Mouse (Mus musculus): ENCODE results near the gene Tub. TPM values are rescaled to one million over a fixed set of nuclear protein-coding genes. Genes with fewer than 3 reads are reported as not detected.

The Tub gene
- polyA plus RNA-seq, 1 experiment, result 0.01 TPM

- Histone ChIP-seq H3K79me3 (ENCODE audit: low read depth) (no peaks in the 10 kb centered on the region), H3K36me3 (ENCODE audit: control insufficient read depth, insufficient read depth) (no peaks in the 10 kb centered on the region), H3K4me3 (ENCODE audit: insufficient read depth, poor library complexity, severe bottlenecking) (no peak overlapping the region), H3ac (ENCODE audit: control insufficient read depth, insufficient read length, low read depth) (no peak overlapping the region), H3K27me3 (ENCODE audit: control insufficient read depth, insufficient read depth, insufficient read length) (no peaks in the 10 kb centered on the region), H3K79me2 (ENCODE audit: control insufficient read depth, insufficient read depth) (no peaks in the 10 kb centered on the region)
- no peak for TF ChIP-seq USF1 (IDR thresholded peaks at IDR 0.05; ENCODE audit: low read depth)
- TF ChIP-seq CEBPB (IDR thresholded peaks at IDR 0.05; ENCODE audit: low read depth), result no peak
- TF ChIP-seq CTCF (IDR thresholded peaks at IDR 0.05; ENCODE audit: control insufficient read depth, insufficient read depth, insufficient read length), result no peak
- no peak for TF ChIP-seq MYOD1 (IDR thresholded peaks at IDR 0.05; ENCODE audit: control insufficient read depth, insufficient read length, low read depth)
Measured at GRCm38 (mm10) chr7:109050831-109051230, 100.7 kb downstream of the Tub start.

DNA sequence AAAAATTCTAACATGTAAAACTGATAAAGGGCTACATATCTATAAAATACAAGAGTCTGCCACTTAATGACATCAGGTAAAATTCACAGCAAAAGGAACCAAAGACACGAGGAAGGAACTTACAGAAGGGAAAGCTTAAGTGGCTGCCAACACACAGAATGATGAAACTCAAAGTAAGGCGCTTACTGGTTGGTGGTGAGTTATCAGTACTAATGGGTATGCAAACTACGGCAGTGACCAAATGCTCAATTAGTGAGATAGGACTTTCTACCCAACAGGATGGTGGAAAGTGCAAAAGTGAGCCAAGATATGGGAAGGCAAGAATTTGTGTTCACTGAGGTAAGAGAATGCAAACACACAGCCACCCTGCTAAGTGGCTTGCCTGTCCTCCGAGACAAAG lies 109.4 kb downstream of the Tub start:
- H3K79me2 ChIP-seq (ENCODE audit: control insufficient read depth, insufficient read depth), result no peaks in the 10 kb centered on the region
- H3K36me3 ChIP-seq (ENCODE audit: control insufficient read depth, insufficient read depth), result no peaks in the 10 kb centered on the region
- H3K27me3 ChIP-seq (ENCODE audit: control insufficient read depth, insufficient read depth, insufficient read length), result no peaks in the 10 kb centered on the region
- H3K4me3 ChIP-seq (ENCODE audit: insufficient read depth, poor library complexity, severe bottlenecking), result no peak overlapping the region
- no peaks in the 10 kb centered on the region for H3K79me3 ChIP-seq (ENCODE audit: low read depth)
- H3ac ChIP-seq (ENCODE audit: control insufficient read depth, insufficient read length, low read depth), result no peak overlapping the region
- TF ChIP-seq USF1 (IDR thresholded peaks at IDR 0.05; ENCODE audit: low read depth) (no peak), CTCF (IDR thresholded peaks at IDR 0.05; ENCODE audit: control insufficient read depth, insufficient read depth, insufficient read length) (no peak), MYOG (IDR thresholded peaks at IDR 0.05; ENCODE audit: control insufficient read depth, extremely low read depth, insufficient read length) (no peak), MAX (IDR thresholded peaks at IDR 0.05) (no peak), CEBPB (IDR thresholded peaks at IDR 0.05; ENCODE audit: low read depth) (no peak), MYOD1 (IDR thresholded peaks at IDR 0.05; ENCODE audit: control insufficient read depth, insufficient read length, low read depth) (no peak), FOSL1 (IDR thresholded peaks at IDR 0.05; ENCODE audit: insufficient read depth, low read length, poor library complexity, severe bottlenecking) (no peak)

GRCm38 (mm10) chr7:109069641-109070040 lies 119.5 kb downstream of the Tub start:
- Histone ChIP-seq H3K27me3 (ENCODE audit: control insufficient read depth, insufficient read depth, insufficient read length) (no peaks in the 10 kb centered on the region), H3K36me3 (ENCODE audit: control insufficient read depth, insufficient read depth) (no peaks in the 10 kb centered on the region), H3K79me2 (ENCODE audit: control insufficient read depth, insufficient read depth) (no peaks in the 10 kb centered on the region), H3K79me3 (ENCODE audit: low read depth) (no peaks in the 10 kb centered on the region), H3K4me3 (ENCODE audit: insufficient read depth, poor library complexity, severe bottlenecking) (no peak overlapping the region), H3ac (ENCODE audit: control insufficient read depth, insufficient read length, low read depth) (no peak overlapping the region)
- TF ChIP-seq MYOG (IDR thresholded peaks at IDR 0.05; ENCODE audit: control insufficient read depth, extremely low read depth, insufficient read length) (no peak), CEBPB (IDR thresholded peaks at IDR 0.05; ENCODE audit: low read depth) (no peak), CTCF (IDR thresholded peaks at IDR 0.05; ENCODE audit: control insufficient read depth, insufficient read depth, insufficient read length) (no peak), MAX (IDR thresholded peaks at IDR 0.05) (no peak), MYOD1 (IDR thresholded peaks at IDR 0.05; ENCODE audit: control insufficient read depth, insufficient read length, low read depth) (no peak), FOSL1 (IDR thresholded peaks at IDR 0.05; ENCODE audit: insufficient read depth, low read length, poor library complexity, severe bottlenecking) (no peak), USF1 (IDR thresholded peaks at IDR 0.05; ENCODE audit: low read depth) (no peak)

DNA sequence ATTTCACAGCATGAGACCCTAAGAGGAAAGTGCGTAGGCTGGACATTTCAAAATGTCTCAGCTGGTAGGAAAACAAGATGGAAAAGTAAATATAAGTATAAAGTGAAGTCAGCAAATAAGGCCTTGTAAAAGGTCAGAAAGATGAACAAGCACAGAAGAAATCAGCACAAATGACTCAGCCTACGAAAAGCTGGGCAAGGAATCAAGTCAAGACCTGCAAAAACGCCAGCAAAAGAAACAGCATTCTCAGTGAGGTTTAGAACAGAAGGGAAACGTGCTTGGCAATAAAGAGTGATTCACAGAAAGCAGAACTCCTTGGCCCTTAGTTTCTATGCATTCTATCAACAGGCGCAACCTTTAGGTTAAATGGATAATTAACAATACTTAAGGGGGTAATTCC lies 122.2 kb downstream of the Tub start:
- Histone ChIP-seq H3K79me3 (ENCODE audit: low read depth) (no peaks in the 10 kb centered on the region), H3K36me3 (ENCODE audit: control insufficient read depth, insufficient read depth) (no peaks in the 10 kb centered on the region), H3K79me2 (ENCODE audit: control insufficient read depth, insufficient read depth) (no peaks in the 10 kb centered on the region), H3K4me3 (ENCODE audit: insufficient read depth, poor library complexity, severe bottlenecking) (no peak overlapping the region), H3ac (ENCODE audit: control insufficient read depth, insufficient read length, low read depth) (no peak overlapping the region), H3K27me3 (ENCODE audit: control insufficient read depth, insufficient read depth, insufficient read length) (no peaks in the 10 kb centered on the region)
- TF ChIP-seq MYOG (IDR thresholded peaks at IDR 0.05; ENCODE audit: control insufficient read depth, extremely low read depth, insufficient read length), result no peak
- no peak for TF ChIP-seq MAX (IDR thresholded peaks at IDR 0.05)
- no peak for TF ChIP-seq CEBPB (IDR thresholded peaks at IDR 0.05; ENCODE audit: low read depth)

GRCm38 (mm10) chr7:109082269-109083112 lies 132.4 kb downstream of the Tub start:
- H3ac ChIP-seq (ENCODE audit: control insufficient read depth, insufficient read length, low read depth), result no peak overlapping the region
- no peaks in the 10 kb centered on the region for H3K79me2 ChIP-seq (ENCODE audit: control insufficient read depth, insufficient read depth)
- no peak overlapping the region for H3K4me3 ChIP-seq (ENCODE audit: insufficient read depth, poor library complexity, severe bottlenecking)
- H3K79me3 ChIP-seq (ENCODE audit: low read depth), result no peaks in the 10 kb centered on the region
- H3K36me3 ChIP-seq (ENCODE audit: control insufficient read depth, insufficient read depth), result no peaks in the 10 kb centered on the region
- TF ChIP-seq USF1 (IDR thresholded peaks at IDR 0.05; ENCODE audit: low read depth) (no peak), MYOD1 (IDR thresholded peaks at IDR 0.05; ENCODE audit: control insufficient read depth, insufficient read length, low read depth) (no peak)
- no peaks in the 10 kb centered on the region for H3K27me3 ChIP-seq (ENCODE audit: control insufficient read depth, insufficient read depth, insufficient read length)

DNA sequence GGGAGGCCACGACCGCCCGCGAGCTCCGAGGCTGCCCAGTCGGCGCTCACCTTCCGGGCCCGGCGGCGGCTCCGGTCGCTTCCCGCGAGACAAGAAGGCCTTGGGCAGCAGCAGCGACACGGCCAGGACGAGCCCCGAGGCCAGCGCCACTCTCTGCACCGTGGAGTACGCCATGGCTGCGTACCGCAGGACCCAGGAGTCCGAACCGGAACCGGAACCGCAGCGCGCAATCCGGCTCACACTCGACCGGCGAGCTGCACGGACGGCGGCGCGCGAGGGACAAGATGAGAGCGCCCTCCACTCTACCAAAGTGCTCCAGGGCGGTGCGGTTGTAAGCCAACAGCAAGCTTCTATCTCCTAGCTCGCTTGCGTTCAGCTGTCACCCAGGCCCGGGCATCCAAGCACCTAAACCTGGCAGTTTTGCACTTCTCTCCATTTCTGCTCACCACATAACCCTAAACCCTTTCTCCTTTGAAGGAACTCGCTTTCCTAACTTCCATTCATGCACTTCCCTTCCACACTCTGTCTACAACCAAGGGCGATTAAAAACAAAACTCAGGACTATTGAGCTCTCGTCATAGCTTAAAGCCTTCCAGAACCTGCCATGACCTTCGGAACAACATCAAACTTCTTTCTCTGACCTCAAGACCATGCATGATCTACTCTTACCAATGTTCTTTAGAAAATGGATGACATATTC lies 133.1 kb downstream of the Tub start, which contains the start of gene Ric3:
TSS of gene Ric3 (minus strand) at position 219 of the 700 bp plus-strand sequence.
- Histone ChIP-seq H3K27me3 (ENCODE audit: control insufficient read depth, insufficient read depth, insufficient read length) (no peaks in the 10 kb centered on the region), H3K36me3 (ENCODE audit: control insufficient read depth, insufficient read depth) (no peaks in the 10 kb centered on the region), H3K79me2 (ENCODE audit: control insufficient read depth, insufficient read depth) (no peaks in the 10 kb centered on the region), H3ac (ENCODE audit: control insufficient read depth, insufficient read length, low read depth) (no peak within 1 kb of the TSS), H3K4me3 (ENCODE audit: insufficient read depth, poor library complexity, severe bottlenecking) (no peak within 1 kb of the TSS), H3K79me3 (ENCODE audit: low read depth) (no peaks in the 10 kb centered on the region)
- TF ChIP-seq CEBPB (IDR thresholded peaks at IDR 0.05; ENCODE audit: low read depth) (no peak), CTCF (IDR thresholded peaks at IDR 0.05; ENCODE audit: control insufficient read depth, insufficient read depth, insufficient read length) (no peak)

Measured in C2C12 (cell line).